In the genomic region with DNA sequence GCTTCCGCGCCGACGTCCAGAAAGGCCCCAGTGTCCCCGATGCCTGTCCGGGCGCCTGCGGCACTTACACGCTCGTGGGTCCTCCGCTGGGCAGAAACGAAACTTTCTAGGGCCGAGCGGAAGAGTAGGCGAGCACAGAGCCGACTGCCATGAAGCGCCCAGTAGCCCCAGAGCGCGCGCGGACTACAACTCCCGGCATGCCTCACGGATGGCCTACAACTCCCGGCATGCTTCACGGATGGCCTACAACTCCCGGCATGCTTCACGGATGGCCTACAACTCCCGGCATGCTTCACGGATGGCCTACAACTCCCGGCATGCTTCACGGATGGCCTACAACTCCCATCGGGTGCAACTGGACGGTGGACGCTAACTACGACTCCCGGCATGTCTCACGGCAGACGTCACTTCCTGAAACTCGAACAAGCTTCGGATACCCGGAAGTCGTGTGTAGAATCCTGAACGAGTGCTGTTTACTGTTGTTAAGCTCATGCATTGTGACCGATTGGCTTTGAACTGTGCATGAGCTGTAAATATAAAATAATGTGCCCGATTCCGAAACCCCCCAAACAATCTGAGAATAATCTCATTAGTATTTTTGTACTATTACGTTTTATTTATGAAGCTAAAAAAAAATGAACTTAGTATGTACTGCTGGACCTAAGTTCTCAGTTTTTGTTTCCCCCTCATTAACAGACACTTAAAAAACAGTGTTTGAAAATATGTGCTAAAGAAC, we compare ENCODE assay signal across 8 mouse cellular contexts. TPM values are rescaled to one million over a fixed set of nuclear protein-coding genes. Genes with fewer than 3 reads are reported as not detected.
DNase-seq lines count a peak whose midpoint lies in the region; ATAC-seq and TF ChIP-seq lines count a peak whose summit lies in the region.

A gene (minus strand): TSS at position 187 of the 736 bp plus-strand sequence.

- no peaks in the 10 kb centered on the region for H3K27me3 ChIP-seq in forebrain, embryonic 15.5 days

- ATAC-seq in forebrain, embryonic 15.5 days (replicated peaks): peak; percentile 98
- ATAC-seq in neutrophil, adult 5-6 weeks (ENCODE audit: extremely low read depth, insufficient number of reproducible peaks, low FRiP score, poor library complexity, severe bottlenecking): peak; percentile 96

- WGBS in forebrain, embryonic 15.5 days: under 1% methylated on average over 47 of the region's 47 CpGs
- under 1% methylated on average over 47 of the region's 47 CpGs for WGBS in lung, adult 2 months

- H3K4me3 ChIP-seq in ES-E14 (ENCODE audit: insufficient read depth in 1 of 2, low read depth in 1 of 2, low read length in 2 of 2, poor library complexity in 1 of 2, severe bottlenecking in 1 of 2): peak within 1 kb of the TSS; percentile 71 to 87
- H3K4me3 ChIP-seq in forebrain, embryonic 15.5 days: peak within 1 kb of the TSS; percentile 89
- H3K4me3 ChIP-seq in lung, adult 2 months (replicated peaks; ENCODE audit: extremely low read depth, low read depth, low read length): peak within 1 kb of the TSS; percentile 64

- no peaks in the 10 kb centered on the region for H3K4me1 ChIP-seq in ES-E14 (ENCODE audit: control insufficient read depth in 2 of 2, insufficient read depth in 2 of 2, low read length in 2 of 2, poor library complexity in 1 of 2)
- peaks cover 16% of the 10 kb centered on the region for H3K4me1 ChIP-seq in forebrain, embryonic 15.5 days
- H3K4me1 ChIP-seq in lung, adult 2 months (ENCODE audit: control insufficient read depth, insufficient read depth, low read length): peaks cover 15% of the 10 kb centered on the region

- no peaks in the 10 kb centered on the region for H3K36me3 ChIP-seq in ES-E14 (ENCODE audit: control insufficient read depth, insufficient read depth, low read length, poor library complexity, severe bottlenecking)
- H3K36me3 ChIP-seq in forebrain, embryonic 15.5 days: no peaks in the 10 kb centered on the region

- TF ChIP-seq CTCF in lung, adult 2 months (IDR thresholded peaks at IDR 0.05; ENCODE audit: insufficient read depth, low read length): no peak

- in situ Hi-C loops in ES-E14 (cut with MboI; ENCODE audit: low sequenced_read_pairs in 2 of 2, unreplicated experiment in 2 of 2): no loop called here

- peak within 1 kb of the TSS; percentile 78 for H3K4me2 ChIP-seq in forebrain, embryonic 15.5 days (replicated peaks)

- peak; percentile 75 for DNase-seq in ES-E14 (ENCODE audit: low read depth, low spot score)
- DNase-seq in cerebellum, adult 11-12 months: peak; percentile 98
- DNase-seq in heart, postnatal 25 days (ENCODE audit: low spot score): peak; percentile 93
- peak; percentile 97 to 99 for DNase-seq in layer of hippocampus, adult 18-20 months (ENCODE audit: low spot score in 2 of 2)
- DNase-seq in lung, adult 2 months: peak; percentile 89
- DNase-seq in thymus, adult 18-20 months: peak; percentile 93 to 98

- H3K27ac ChIP-seq in ES-E14 (ENCODE audit: insufficient read depth, low read depth, low read length, poor library complexity, severe bottlenecking): peak within 1 kb of the TSS; percentile 74
- H3K27ac ChIP-seq in forebrain, embryonic 15.5 days (replicated peaks): peak within 1 kb of the TSS; percentile 88

- H3K9ac ChIP-seq in ES-E14 (ENCODE audit: insufficient read depth, low read depth, low read length, poor library complexity, severe bottlenecking): peak within 1 kb of the TSS; percentile 69
- H3K9ac ChIP-seq in forebrain, embryonic 15.5 days (replicated peaks): peak within 1 kb of the TSS; percentile 73

- TF ChIP-seq POLR2A in lung, adult 2 months (IDR thresholded peaks at IDR 0.05; ENCODE audit: borderline replicate concordance, extremely low read depth, low read depth, low read length): peak; percentile 66; the same call in 1 of the 2 replicates

- intact Hi-C loops in heart, postnatal 25 days (cut with DNase I): no loop called here

- no peaks in the 10 kb centered on the region for H3K9me3 ChIP-seq in ES-E14 (ENCODE audit: control insufficient read depth, insufficient read depth, low read depth, low read length)
- H3K9me3 ChIP-seq in forebrain, embryonic 15.5 days: no peaks in the 10 kb centered on the region

TF ChIP-seq in ES-E14, 5 proteins besides CTCF, POLR2A, EP300 and RAD21:
- no peak for TF ChIP-seq ZNF384 (IDR thresholded peaks at IDR 0.05; ENCODE audit: low read depth, low read length)
- TF ChIP-seq CHD2 (IDR thresholded peaks at IDR 0.05; ENCODE audit: low read depth, low read length): no peak
- TF ChIP-seq HCFC1 (IDR thresholded peaks at IDR 0.05; ENCODE audit: borderline replicate concordance, insufficient read depth, low read length): peak; percentile 97
- TF ChIP-seq MAFK (IDR thresholded peaks at IDR 0.05; ENCODE audit: insufficient read depth, low read depth, low read length): no peak
- TF ChIP-seq ZC3H11A (IDR thresholded peaks at IDR 0.05; ENCODE audit: borderline replicate concordance, low read depth, low read length): no peak

RNA-seq across cellular contexts. Expression of the gene that starts here (rescaled TPM):
- 7.9 and 11.8 TPM in 2 replicates for total RNA-seq in ES-E14 (2012; rRNA removed)
- 16.5 and 16.8 TPM in 2 replicates for polyA plus RNA-seq in forebrain, embryonic 15.5 days (2015; fragmentation: Nextera tagmentation; extraction: Ambion mirVana)
- total RNA-seq in heart, postnatal 25 days (2021): 100 to 1,000 TPM; 262 to 274 TPM
- 10 to 100 TPM; 39.1 to 40.3 TPM for total RNA-seq in layer of hippocampus, adult 18-20 months (2021)
- polyA plus RNA-seq in lung, adult 2 months (2012; rRNA removed): 8.8 and 14.4 TPM in 2 replicates
- 33.2 and 36.3 TPM in 2 replicates for total RNA-seq in neutrophil, adult 5-6 weeks (2017)

Comparison
In these comparisons a context has a peak if more than half of its experiments do, and no peak if none do; other contexts are left out.
1. Peak in every context shown above with its lines: DNase-seq, ATAC-seq, H3K4me3 ChIP-seq and H3K27ac ChIP-seq.